Mouse (Mus musculus): ENCODE measurements at regions not wholly inside any gene's neighbourhood (a gene's known extent, or its start where the extent isn't known, plus 50 kb on each side); places are given as distances from the start of the nearest gene placed in this dataset.
"Not testable (repeated sequence)": the region's sequence is repeated elsewhere in the genome, so short reads cannot be mapped to it uniquely, and the experiment has no call there.

DNA sequence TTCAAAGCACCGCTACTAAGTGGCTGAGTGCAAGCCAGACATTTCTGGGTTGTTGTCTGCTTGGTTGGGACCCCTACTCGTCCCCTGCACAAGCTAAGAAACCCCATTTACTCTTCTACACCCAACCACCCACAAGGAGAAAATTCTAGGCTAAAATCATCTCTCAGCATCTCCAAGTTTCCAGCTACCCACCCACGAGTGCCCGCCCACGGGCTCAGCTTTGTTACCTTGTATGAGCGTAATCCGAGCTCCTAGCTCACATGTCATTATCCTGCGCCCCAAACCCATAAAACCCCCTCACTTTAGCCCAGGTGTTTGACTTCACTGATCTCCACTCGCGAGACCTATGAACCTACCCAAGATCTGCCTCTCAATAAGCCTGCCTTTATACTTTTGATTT, 239.3 kb downstream of the Dad1 start:
- DNase-seq (ENCODE audit: low spot score in 2 of 2): peak in 1 of 2 experiments; percentile 16

DNA sequence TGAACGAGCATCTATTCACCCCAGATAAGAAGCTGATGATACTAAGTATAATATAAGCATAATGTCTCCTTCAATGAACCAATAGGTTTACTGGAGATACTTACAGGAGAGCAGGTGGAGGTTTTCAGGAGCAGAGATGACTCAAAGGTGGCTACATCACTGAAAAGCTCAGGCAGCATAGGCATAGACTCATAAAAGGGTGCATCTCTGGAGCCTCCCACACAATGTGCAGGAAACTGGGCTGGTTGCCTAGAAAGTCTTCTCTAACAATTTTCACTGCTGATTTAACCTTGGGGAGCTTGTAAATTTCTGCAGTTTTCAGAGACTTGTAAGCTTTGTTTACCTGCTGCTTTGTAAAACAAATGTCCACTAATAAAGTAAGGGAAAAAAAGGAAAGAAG, 251.8 kb downstream of the Dad1 start:
- DNase-seq (ENCODE audit: low spot score in 2 of 2): peak; percentile 62 to 63

DNA sequence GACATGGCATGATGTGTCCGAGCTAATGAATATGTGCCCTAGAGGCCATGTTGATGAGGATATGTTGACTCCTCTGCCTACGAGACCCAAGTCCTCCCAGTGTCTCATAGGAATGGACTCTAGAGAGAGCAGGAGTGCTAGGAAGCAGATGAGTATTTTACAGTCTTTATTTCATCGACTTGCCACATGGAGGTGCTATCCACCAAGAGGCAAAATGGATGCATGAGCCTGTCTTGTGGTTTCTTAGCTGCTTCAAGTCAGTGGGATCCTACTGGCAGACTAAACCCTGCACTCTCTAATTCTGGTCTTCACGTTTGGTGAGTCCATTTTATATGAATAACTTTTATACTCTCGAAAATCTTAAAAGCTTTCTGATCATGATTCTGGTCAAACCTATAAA, 253.4 kb downstream of the Dad1 start:
- DNase-seq (ENCODE audit: low spot score in 2 of 2): no peak

DNA sequence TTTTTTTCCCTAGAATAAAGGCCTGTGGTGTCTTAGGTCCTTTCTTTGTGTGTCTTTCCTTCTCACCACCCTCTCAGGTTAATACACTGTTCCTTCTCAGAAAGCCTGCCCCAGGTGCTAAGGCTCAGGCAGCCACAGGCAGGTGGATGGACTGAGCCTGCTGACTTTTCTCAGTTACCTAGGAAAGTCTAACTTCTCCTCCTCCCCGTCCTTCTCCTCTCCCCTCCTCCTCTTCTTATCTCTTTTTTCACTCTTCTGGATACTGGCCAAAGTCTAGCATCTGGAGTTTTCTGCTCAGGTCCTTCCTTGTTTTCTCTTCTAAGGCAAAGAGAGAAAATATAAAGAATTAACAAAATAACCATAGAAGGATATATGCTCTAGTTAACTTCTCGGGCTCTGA, 260.5 kb downstream of the Dad1 start:
- no peak for DNase-seq (ENCODE audit: low spot score in 2 of 2)

DNA sequence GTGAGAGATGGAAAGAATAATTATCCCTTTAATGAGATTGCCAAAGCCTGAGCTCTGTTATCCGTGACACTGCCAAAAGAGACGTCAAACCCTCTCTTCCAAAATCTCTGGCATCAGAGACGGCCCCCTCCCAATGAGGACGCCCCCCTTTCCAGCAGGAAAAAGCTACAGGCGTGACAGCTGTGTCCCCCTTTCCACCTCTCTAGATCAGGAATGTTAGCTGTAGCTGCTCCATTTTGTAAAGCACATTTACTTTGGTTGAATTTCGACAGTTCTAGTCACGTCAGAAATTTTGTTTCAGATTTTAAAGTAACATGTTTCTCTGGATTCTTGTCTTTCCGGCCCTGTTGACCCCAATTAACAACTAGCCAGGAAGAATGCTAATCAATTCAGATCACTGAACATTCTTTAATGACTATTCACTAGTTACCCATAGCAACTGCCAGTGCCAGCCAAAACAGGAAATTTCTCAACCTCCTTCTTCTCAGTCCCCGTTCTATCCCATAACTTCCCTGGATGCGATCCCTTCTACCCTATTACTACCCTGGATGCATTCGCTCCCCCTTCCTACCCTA, 261.1 kb downstream of the Dad1 start:
- no peak for DNase-seq (ENCODE audit: low spot score in 2 of 2)

DNA sequence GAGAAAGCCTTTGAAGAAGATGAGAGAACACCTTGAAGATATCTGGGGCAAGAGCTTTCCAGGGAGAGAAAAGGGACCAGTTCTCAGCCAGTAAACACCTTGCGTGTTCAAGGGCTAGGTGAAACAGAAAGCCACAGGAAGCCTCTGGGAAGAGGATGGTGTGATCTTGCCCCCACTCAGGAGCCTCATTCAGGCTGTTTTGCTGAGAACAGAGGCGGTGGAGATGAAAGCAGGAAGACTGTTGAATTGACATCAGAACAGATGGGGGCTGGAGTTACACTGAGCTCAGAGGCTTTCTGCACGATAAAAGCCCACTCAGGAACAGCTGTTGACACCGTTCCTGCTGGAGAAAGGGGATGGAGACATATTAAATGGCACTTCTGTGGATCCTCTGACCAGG, 262.5 kb downstream of the Dad1 start:
- DNase-seq (ENCODE audit: low spot score in 2 of 2): peak; percentile 5 to 19

DNA sequence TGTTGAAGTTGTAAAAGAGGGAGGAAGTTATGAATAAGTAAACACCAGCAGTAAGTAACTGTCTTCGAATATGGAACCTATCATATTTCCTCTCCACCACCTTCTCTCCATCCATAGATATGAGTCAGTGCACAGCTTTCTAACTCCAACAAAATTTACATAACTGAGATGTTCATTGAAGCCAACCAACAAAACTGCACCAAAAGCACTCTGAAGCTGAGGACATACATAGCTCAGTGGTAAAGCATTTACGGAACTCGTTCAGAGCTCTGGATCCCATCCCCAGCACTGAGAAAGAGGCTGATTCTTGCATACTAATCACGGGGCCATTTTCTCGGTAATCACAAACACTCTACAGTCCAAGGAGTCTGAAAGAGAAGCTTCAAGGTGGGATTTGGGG, 273.1 kb downstream of the Dad1 start:
- DNase-seq (ENCODE audit: low spot score in 2 of 2): no peak

DNA sequence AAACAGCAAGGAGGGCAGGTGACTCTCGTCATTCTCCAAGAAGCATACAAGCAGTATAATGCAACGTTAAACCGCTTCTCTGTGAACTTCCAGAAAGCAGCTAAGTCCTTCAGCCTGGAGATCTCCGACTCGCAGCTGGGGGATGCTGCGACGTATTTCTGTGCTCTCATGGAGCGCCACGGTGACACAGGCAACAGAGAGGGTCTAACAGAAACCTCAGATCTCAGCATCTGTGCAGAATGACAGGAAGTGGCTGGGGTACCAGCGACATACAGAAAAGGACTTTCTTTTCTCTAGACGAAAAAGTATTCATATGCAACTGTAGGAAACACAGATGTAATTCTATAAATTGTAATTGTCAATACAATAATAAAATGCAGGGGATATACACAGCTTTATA, 292.5 kb downstream of the Dad1 start:
- DNase-seq (ENCODE audit: low spot score in 2 of 2): not testable (repeated sequence)

DNA sequence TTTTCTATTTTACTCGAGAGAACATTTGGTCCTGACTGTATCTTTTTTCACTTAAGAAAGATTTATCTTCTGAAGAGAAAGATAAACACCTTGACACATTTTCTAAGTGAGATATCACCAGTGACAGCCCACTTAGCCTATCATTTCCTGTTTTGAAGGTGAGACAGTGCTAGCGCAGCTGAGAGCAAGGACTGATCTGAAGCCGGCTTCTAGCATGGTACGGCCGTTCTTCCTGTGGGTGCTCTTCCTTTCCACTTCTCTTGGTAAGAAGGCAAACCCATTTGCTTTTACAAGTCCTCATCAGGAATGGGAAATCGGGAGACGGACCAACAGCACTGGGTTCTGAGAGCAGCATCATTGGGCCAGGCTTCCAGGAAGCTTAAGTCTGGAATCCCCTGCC, 293.1 kb downstream of the Dad1 start:
- DNase-seq (ENCODE audit: low spot score in 2 of 2): no peak

DNA sequence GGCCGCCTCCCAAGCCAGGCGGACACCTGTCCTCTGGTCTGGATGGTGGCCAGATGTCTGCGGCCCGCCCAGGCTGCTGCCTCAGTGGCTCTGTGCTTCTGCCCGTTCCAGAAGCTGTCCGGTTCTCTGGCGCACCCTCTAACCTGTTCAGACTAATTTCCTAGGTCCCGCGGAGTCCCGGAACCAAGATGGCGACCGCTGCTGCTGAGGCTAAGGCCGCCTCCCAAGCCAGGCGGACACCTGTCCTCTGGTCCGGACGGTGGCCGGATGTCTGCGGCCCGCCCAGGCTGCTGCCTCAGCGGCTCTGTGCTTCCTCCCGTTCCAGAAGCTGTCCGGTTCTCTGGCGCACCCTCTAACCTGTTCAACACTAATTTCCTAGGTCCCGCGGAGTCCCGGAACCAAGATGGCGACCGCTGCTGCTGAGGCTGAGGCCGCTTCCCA, 318.1 kb downstream of the Dad1 start:
- DNase-seq (ENCODE audit: low spot score in 2 of 2): peak; percentile 73 to 83

DNA sequence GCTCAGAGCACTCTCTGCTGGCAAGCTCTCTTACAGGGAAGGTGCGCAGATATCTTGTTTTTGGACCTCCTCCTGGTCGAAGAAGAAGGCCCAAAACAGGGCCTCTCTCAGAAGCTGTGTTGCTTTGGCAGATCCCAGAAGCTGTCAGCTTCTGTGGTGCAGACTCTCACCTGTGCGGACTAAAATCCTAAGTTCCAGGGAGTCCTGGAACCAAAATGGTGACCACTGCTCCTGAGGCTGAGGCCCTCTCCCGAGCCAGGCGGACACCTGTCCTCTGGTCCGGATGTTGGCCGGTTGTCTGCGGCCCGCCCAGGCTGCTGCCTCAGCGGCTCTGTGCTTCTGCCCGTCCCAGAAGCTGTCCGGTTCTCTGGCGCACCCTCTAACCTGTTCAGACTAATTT, 318.6 kb downstream of the Dad1 start:
- DNase-seq (ENCODE audit: low spot score in 2 of 2): peak; percentile 50 to 55

DNA sequence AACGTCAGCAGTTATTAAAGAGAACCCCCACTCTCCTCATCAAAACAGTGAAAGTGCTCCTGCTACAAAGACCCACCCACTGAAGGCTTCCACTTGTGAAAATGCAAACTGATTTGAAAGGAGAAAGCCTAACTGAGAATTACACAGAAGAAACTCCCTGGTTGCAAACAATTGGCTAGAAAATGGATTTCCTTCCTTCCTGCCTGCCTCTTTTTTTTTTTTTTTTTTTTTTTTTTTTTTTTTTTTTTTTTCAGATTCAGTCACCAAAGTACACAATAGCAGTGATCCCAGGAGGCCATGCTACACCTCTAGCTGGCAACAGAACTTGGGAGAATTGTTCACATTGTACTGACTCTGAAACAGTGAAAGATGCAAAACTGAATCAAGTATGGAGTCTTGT, 343.0 kb downstream of the Dad1 start:
- DNase-seq (ENCODE audit: low spot score in 2 of 2): no peak

DNA sequence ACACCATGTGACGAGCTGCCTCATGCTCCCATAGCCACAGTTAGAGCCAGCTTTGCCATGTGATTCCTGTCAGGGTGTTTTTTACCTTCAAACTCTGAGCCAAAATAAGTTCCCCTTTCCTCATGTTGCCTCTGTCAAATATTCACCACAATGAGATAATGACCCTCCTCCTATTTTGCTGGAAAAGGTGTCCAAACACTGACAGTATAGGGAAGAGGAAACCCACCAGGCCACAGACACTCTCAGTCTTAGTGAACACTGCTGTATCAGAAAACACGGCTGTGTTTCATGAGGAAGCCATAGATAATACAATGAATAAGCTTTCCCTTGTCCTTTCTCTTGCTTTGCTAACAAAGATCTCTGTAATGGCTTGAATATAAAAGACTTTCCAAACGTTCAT, 349.3 kb downstream of the Dad1 start:
- DNase-seq (ENCODE audit: low spot score in 2 of 2): no peak

DNA sequence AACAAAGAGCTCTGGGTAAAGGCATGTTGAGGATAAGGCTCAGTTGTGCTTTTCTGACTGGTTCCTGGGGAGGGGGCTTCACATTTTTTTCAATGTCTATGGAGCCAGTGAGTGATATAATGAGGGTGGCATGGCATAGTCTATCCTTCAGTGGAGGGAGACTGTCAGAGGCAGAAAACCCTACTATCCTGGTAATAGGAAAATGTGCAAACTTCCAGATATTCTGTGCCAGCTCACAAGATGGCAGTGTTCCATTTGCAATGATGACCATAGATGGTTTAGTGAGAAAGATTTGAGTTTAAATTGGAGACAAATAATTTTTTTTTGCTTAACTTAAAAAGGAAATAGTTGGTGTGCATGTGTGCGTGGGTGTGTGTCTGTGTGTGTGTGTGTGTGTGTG, 352.8 kb downstream of the Dad1 start:
- DNase-seq (ENCODE audit: low spot score in 2 of 2): peak; percentile 3 to 4

DNA sequence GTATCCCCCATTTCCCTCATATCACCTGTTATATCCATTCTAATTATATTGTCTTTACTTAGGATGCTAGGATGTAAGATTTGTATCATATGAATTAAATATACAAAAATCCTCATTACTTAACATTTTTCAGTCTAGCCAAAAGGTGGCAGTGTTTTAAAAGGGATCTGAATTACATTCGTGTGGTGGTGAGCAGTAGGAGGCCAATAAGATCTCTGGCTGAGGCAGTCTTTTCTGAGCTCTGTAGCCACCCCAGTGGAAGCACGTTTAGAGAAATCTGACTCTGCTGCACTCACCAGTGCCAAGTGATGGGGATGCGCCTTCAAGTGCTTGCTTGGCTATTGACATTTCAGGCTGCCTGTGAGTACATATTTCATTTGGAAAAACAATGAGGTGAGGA, 372.6 kb downstream of the Dad1 start:
- no peak for DNase-seq (ENCODE audit: low spot score in 2 of 2)

DNA sequence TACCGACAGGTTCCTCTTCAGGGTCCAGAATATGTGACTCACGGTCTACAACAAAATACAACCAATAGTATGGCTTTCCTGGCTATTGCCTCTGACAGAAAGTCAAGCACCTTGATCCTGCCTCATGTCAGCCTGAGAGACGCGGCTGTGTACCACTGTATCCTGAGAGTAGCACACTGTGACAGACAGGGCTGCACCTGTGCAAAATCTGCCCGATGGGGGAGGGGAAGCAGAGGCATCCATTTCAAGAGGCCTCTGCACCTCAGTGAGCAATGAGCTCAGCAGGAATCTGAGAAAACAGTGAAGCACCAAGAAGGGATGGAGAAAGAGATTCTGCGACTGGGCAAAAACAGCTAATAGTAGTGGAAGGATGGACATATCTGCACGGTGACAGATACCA, 377.3 kb downstream of the Dad1 start:
- DNase-seq (ENCODE audit: low spot score in 2 of 2): no peak

DNA sequence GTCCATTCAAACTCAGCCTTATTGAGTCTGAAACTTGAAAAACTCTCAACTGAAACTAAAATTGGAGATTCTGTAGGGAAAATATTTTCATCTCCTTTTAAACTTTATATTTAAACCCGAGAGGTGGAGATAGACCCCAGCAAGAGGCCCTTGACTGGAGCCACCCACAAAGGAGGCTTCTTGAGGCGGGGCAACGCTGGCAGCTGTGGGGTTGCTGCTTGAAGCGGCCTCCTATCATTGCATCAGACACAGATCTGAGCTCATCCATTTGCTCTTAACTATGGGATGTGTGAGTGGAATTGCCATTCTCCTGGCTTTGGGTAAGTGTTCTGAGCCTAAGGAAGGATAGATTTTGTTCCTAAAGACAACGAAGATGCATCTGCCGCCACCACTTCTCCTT, 378.2 kb downstream of the Dad1 start:
- DNase-seq (ENCODE audit: low spot score in 2 of 2): no peak

DNA sequence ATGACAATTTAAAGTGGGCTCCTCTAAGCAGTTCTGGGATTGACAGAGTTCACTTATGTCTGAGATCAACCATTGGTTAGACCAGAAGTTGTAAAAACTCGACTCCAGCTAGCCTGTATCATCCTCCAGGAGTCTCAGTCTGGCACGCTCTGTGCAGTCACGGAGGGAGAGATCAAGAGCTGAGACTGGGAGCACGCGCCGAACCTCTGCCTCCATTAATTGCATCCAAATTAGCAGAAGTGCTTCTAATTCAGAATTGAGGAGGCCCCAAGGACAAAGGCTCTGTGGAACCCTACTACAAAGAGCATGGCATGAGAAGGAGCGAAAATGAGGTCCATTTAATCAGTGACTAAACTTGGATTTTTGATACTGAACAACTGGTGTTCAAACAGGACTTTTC, 406.9 kb downstream of the Dad1 start:
- DNase-seq (ENCODE audit: low spot score in 2 of 2): no peak

DNA sequence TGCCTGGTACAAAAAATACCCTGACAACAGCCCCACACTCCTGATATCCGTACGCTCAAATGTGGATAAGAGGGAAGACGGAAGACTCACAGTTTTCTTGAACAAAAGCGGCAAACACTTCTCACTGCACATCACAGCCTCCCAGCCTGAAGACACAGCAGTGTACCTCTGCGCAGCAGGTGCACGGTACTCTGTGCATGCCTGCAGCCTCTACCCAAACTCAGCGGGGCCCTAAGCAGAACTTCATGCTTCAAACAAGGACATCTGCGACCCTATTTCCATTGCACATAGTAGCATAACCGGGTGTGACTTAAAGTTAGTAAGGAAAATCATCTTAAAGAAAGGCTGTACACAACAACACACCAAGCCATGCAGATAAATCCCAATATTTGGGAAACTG, 408.3 kb downstream of the Dad1 start:
- DNase-seq (ENCODE audit: low spot score in 2 of 2): no peak

DNA sequence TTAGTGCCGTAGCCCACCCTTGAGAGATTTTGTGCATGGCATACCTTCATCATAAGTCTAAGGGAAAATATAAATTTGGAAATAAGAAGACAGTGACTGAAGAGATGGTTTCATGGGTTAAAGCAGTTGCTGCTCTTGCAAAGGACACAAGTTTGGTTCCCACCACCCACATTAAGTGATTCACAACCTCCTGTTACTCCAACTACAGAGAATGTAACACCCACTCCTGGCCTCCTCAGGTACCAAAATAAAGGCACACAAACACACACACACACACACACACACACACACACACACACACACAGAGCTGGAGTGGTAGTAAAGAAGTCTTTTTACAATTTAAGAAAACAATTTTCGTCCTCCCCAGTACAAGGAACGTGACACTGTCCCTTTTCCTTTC, 421.4 kb downstream of the Dad1 start:
- peak; percentile 7 to 16 for DNase-seq (ENCODE audit: low spot score in 2 of 2)

DNA sequence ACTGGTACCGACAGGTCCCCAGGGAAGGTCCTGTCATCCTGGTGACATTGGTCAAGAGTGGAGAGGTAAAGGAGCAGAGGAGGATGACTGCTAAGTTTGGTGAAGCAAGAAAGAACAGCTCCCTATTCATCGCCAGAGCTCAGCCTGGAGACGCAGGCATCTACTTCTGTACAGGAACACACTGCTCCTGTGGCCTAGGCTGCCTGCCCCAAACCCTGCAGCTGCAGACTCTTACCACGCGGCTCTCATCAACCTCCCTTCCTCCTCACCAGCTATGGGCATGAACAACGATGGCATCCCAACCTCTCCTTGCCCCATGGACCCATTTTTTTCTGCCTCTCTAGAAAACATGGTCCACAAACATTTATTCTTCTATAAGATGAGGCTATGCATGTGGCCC, 422.3 kb downstream of the Dad1 start:
- no peak for DNase-seq (ENCODE audit: low spot score in 2 of 2)

DNA sequence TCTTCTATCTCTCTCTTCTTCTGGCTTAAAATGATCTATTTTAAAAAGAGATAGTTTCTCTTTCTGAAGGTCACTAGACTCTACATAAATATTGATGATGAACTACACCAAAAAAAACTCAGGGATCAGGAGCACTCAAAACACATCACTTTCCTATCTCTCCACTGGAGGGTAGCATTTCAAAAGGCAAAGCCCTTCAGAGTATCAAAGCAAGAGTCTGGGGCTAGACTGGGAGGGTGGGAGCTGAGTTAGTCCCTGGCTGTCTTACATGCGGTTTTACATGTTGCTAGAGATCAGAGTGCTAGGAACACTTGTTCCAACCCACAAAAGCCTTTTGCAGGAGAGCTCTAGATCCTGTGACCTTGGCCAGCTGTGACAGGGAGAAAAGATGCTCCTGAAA, 423.2 kb downstream of the Dad1 start:
- DNase-seq (ENCODE audit: low spot score in 2 of 2): no peak

DNA sequence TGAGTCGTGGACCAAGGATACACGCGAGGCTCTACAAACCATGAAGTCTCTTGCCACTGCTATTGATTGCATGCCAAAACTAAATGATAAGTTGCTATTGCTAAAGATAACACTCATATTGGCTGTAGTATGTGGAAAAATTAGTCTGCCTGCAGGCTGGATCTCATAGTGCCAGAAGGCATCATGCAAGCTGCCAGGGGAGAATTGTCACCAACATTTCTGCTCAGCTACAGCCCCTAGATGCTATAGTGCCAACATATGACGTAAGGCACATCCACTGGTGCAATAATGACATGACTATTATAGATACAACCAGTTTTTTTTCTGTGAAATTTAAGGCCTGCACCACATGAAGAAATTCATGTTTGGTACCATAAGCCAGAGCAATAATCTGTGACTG, 427.1 kb downstream of the Dad1 start:
- DNase-seq (ENCODE audit: low spot score in 2 of 2): no peak

DNA sequence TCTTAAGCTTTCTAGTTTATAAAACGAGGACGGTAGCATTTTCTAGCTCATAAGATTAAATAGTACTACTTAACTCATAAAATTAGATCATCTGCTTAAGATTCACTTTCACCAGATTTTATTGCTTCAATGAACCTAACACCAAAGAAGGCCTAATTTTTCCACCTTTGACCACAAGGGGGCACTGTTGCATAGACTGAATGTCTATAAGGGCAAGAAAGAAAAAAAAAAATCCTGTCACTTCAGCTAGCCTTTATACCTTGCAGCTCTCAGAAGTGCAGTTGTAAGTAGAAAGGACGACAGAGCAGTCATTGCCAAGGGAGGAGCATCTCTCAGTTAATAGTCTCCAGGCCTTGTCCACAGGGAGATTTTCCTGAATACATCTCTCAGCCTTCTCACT, 447.7 kb downstream of the Dad1 start:
- DNase-seq (ENCODE audit: low spot score in 2 of 2): peak; percentile 63 to 86
